Mouse (Mus musculus) megakaryocyte progenitor cell, adult 5-6 weeks (primary cell): ENCODE measurements at regions not wholly inside any gene's neighbourhood (a gene's known extent, or its start where the extent isn't known, plus 50 kb on each side); places are given as distances from the start of the nearest gene placed in this dataset.

Experiments
- ATAC-seq: replicated peaks from 2 replicates; pipeline ENCODE4 v1.8.0; 2016; ENCODE audit warnings: mild to moderate bottlenecking, moderate TSS enrichment, inconsistent platforms; ENCODE audit not compliant: poor library complexity

GRCm38 (mm10) chr17:84888525-84888924, 68.0 kb upstream of the Ppm1b start:
- no peak for ATAC-seq

- ATAC-seq, result no peak
These were observed 65.5 kb upstream of the Ppm1b start for GRCm38 (mm10) chr17:84890871-84891599.

GRCm38 (mm10) chr17:84893273-84894033, 63.1 kb upstream of the Ppm1b start:
- ATAC-seq, result peak; percentile 96

GRCm38 (mm10) chr17:84895526-84895925, 61.0 kb upstream of the Ppm1b start:
- no peak for ATAC-seq

GRCm38 (mm10) chr17:84896572-84896971, 60.0 kb upstream of the Ppm1b start:
- ATAC-seq, result no peak

GRCm38 (mm10) chr17:84898407-84898806, 58.1 kb upstream of the Ppm1b start:
- ATAC-seq, result no peak

GRCm38 (mm10) chr17:84903625-84904337, 52.8 kb upstream of the Ppm1b start:
- no peak for ATAC-seq
